Mouse (Mus musculus) embryonic facial prominence, embryonic 10.5 days (tissue): ENCODE measurements around the gene Olfr1417. TPM values are rescaled to one million over a fixed set of nuclear protein-coding genes. Genes with fewer than 3 reads are reported as not detected.

Experiments used
- DNase-seq: peaks from one replicate; pipeline ENCODE4 v3.0.0-alpha.2; 2017; ENCODE audit warnings: low spot score
- H3K27ac ChIP-seq: fragments of 300-500 bp; sonication (generic); replicated peaks from 2 replicates; pipeline ENCODE4 v1.5.1; 2016; ENCODE audit warnings: mild to moderate bottlenecking
- H3K27me3 ChIP-seq: fragments of 300-500 bp; sonication (generic); replicated peaks from 2 replicates; pipeline ENCODE4 v1.6.1; 2016; ENCODE audit warnings: low read depth, mild to moderate bottlenecking; ENCODE audit not compliant: poor library complexity, severe bottlenecking
- H3K36me3 ChIP-seq: fragments of 300-500 bp; sonication (generic); replicated peaks from 2 replicates; pipeline ENCODE4 v1.6.1; 2016; ENCODE audit warnings: mild to moderate bottlenecking, moderate library complexity
- H3K4me1 ChIP-seq: fragments of 300-500 bp; sonication (generic); 2 replicates; pipeline ENCODE4 v1.6.1; 2016
- H3K4me3 ChIP-seq: fragments of 300-500 bp; sonication (generic); 2 replicates; pipeline ENCODE4 v1.5.1; 2016; ENCODE audit warnings: mild to moderate bottlenecking, moderate library complexity
- H3K9me3 ChIP-seq: fragments of 300-500 bp; sonication (generic); 2 replicates; pipeline ENCODE4 v1.6.1; 2016; ENCODE audit warnings: mild to moderate bottlenecking
- WGBS: fragments of 180-500 bp; shearing (Covaris S2); methylation state at CpG from one replicate; pipeline ENCODE4 v1.1.7; 2016; 5-methylcytosine and 5-hydroxymethylcytosine counted together
- polyA plus RNA-seq: library from polyadenylated mRNA; unstranded; fragments of >200 nt; fragmentation: Nextera tagmentation; extraction: Ambion mirVana; gene quantifications from 2 replicates; pipeline ENCODE4 v1.2.1, GENCODE M21; 2016

Gene Olfr1417
- polyA plus RNA-seq, 1 experiment from 2014 or later, result not detected

- H3K4me1 ChIP-seq, result peaks cover 10% of the 10 kb centered on the region
- no peaks in the 10 kb centered on the region for H3K36me3 ChIP-seq
- WGBS, result 41% methylated on average over 6 of the region's 6 CpGs
- no peak overlapping the region for H3K4me3 ChIP-seq
- H3K9me3 ChIP-seq, result no peaks in the 10 kb centered on the region
- no peak for DNase-seq
- H3K27ac ChIP-seq, result no peak overlapping the region
- no peaks in the 10 kb centered on the region for H3K27me3 ChIP-seq
Observed at GRCm38 (mm10) chr19:11807822-11808221, 31.2 kb downstream of the Olfr1417 start.

- no peaks in the 10 kb centered on the region for H3K36me3 ChIP-seq
- 69% methylated on average over 2 of the region's 2 CpGs for WGBS
Observed at GRCm38 (mm10) chr19:11807251-11807650, 31.8 kb downstream of the Olfr1417 start.

GRCm38 (mm10) chr19:11804423-11804822 is 34.6 kb downstream of the Olfr1417 start:
- 71% methylated on average over 1 of the region's 1 CpGs for WGBS
- H3K4me3 ChIP-seq, result no peak overlapping the region
- DNase-seq, result no peak
- no peak overlapping the region for H3K27ac ChIP-seq
- H3K9me3 ChIP-seq, result 0 out of 2 replicates have a peak, but pooled peaks cover 4% of the 10 kb centered on the region
- no peaks in the 10 kb centered on the region for H3K27me3 ChIP-seq
- no peaks in the 10 kb centered on the region for H3K36me3 ChIP-seq
- H3K4me1 ChIP-seq, result no peaks in the 10 kb centered on the region

More at GRCm38 (mm10) chr19:11807251-11807650, 31.8 kb downstream of the Olfr1417 start:
- DNase-seq, result no peak
- no peak overlapping the region for H3K27ac ChIP-seq
- H3K4me3 ChIP-seq, result no peak overlapping the region
- H3K27me3 ChIP-seq, result no peaks in the 10 kb centered on the region
- H3K9me3 ChIP-seq, result no peaks in the 10 kb centered on the region
- peaks cover 8% of the 10 kb centered on the region for H3K4me1 ChIP-seq

GRCm38 (mm10) chr19:11800531-11801315 is 38.3 kb downstream of the Olfr1417 start:
- Histone ChIP-seq H3K4me3 (no peak overlapping the region), H3K27ac (no peak overlapping the region), H3K36me3 (no peaks in the 10 kb centered on the region), H3K4me1 (no peaks in the 10 kb centered on the region), H3K9me3 (0 out of 2 replicates have a peak, but pooled peaks cover 4% of the 10 kb centered on the region), H3K27me3 (no peaks in the 10 kb centered on the region)
- whole genome bisulfite sequencing, result 78% methylated on average over 8 of the region's 8 CpGs
- DNase-seq, result no peak

DNA sequence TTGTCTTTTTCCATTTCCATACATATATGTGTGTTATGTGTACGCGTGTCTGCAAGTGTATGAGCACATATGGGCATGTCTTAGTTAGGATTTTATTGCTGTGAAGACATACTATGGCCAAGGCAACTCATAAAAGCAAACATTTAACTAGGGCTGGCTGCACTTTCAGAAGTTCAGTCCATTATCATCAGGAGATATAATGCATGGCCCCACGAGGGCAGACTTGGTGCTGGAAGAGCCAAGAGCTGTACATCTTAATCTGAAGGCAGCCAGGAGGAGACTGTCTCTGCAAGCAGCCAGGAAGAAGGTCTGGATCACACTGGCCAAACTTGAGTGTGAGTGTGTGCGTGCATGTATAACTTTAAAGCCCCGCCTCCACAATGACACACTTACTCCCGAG is 44.6 kb downstream of the Olfr1417 start:
- 90% methylated on average over 6 of the region's 6 CpGs for WGBS
- H3K9me3 ChIP-seq, result no peaks in the 10 kb centered on the region
- no peak overlapping the region for H3K4me3 ChIP-seq
- no peaks in the 10 kb centered on the region for H3K4me1 ChIP-seq
- no peaks in the 10 kb centered on the region for H3K27me3 ChIP-seq
- H3K27ac ChIP-seq, result no peak overlapping the region
- H3K36me3 ChIP-seq, result no peaks in the 10 kb centered on the region
- no peak for DNase-seq

DNA sequence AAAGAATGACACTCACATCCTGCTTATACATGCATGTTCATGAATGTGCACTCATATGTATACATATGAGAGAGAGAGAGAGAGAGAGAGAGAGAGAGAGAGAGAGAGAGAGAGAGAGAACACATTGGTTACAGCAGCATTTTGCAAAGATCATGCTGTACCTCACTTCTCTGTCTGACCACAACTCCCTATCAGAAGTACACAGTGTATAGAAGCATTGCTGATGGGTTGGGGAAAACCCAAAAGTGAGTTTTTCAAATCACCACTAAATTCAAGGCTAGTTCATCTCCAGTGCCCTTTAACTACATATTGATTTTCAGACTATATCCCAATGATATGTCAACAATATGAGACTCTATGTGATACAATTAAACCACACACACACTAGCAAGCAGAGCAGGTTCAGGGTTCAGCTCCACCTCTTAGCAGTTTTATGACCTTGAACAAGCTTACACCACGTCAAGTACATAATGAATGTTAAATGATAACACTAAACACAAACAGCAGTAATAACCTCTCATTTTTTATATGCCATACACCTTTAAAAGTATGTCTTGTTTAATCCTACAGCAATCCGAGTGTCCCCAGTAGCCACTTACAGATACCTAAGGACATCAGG is 45.2 kb downstream of the Olfr1417 start:
- H3K27me3 ChIP-seq, result no peaks in the 10 kb centered on the region
- H3K4me1 ChIP-seq, result no peaks in the 10 kb centered on the region
- 89% methylated on average over 2 of the region's 2 CpGs for WGBS
- H3K36me3 ChIP-seq, result no peaks in the 10 kb centered on the region
- DNase-seq, result no peak
- H3K27ac ChIP-seq, result no peak overlapping the region
- H3K4me3 ChIP-seq, result no peak overlapping the region
- no peaks in the 10 kb centered on the region for H3K9me3 ChIP-seq

- H3K27ac ChIP-seq, result no peak overlapping the region
- no peak for DNase-seq
- 77% methylated on average over 5 of the region's 5 CpGs for WGBS
- no peaks in the 10 kb centered on the region for H3K36me3 ChIP-seq
- H3K27me3 ChIP-seq, result no peaks in the 10 kb centered on the region
- H3K4me3 ChIP-seq, result no peak overlapping the region
- H3K9me3 ChIP-seq, result no peaks in the 10 kb centered on the region
- H3K4me1 ChIP-seq, result no peaks in the 10 kb centered on the region
Observed at GRCm38 (mm10) chr19:11791825-11792224, 47.2 kb downstream of the Olfr1417 start.

DNA sequence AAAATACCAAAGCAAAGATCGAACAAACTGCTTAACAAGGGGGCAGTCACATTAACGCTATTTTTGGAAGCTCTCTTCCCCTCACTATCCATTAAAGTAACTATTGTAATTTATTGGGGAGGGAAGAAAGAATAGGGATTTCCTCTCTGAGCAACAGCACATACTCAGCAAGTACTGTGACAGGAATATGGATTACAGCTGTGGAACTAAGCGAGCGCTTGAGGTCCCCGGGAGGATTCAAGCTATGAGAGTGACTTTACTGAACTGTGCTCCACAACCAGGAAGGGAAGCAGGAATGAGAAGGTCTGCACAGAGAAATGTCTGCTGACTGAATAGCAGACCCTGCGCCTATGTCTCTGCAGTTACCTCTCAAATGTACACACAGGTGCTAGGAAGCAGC is 50.1 kb downstream of the Olfr1417 start:
- Histone ChIP-seq H3K4me1 (no peaks in the 10 kb centered on the region), H3K4me3 (no peak overlapping the region), H3K36me3 (no peaks in the 10 kb centered on the region), H3K27me3 (no peaks in the 10 kb centered on the region), H3K9me3 (no peaks in the 10 kb centered on the region), H3K27ac (no peak overlapping the region)
- DNase-seq, result no peak
- WGBS, result 91% methylated on average over 6 of the region's 6 CpGs

DNA sequence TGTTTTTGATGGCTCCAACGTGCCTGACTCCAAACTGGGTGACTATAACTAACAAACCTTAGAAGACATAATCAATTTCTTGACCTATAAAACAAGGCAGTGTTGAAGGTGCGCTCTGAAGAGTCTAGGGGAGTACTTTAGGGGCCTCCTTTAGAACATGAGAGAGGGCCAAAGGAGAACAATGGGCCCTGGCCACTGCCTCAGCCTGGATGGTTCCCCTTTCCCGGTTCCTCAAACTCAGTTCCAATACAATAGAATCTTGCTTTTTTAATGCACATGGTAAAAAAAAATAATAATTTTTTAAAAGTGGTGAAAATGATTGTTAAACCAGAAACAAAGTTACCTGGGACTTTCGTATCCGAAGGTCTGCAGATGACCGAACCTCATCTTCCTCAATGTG is 51.2 kb downstream of the Olfr1417 start:
- Histone ChIP-seq H3K27me3 (no peaks in the 10 kb centered on the region), H3K4me3 (no peak overlapping the region), H3K27ac (no peak overlapping the region), H3K9me3 (no peaks in the 10 kb centered on the region), H3K4me1 (no peaks in the 10 kb centered on the region), H3K36me3 (no peaks in the 10 kb centered on the region)
- 92% methylated on average over 6 of the region's 6 CpGs for WGBS
- no peak for DNase-seq

GRCm38 (mm10) chr19:11785409-11786154 is 53.4 kb downstream of the Olfr1417 start:
- 91% methylated on average over 14 of the region's 14 CpGs for WGBS
- Histone ChIP-seq H3K4me3 (no peak overlapping the region), H3K9me3 (no peaks in the 10 kb centered on the region), H3K36me3 (no peaks in the 10 kb centered on the region), H3K27me3 (no peaks in the 10 kb centered on the region), H3K27ac (no peak overlapping the region), H3K4me1 (no peaks in the 10 kb centered on the region)
- DNase-seq, result no peak

- no peaks in the 10 kb centered on the region for H3K9me3 ChIP-seq
- H3K27me3 ChIP-seq, result no peaks in the 10 kb centered on the region
- no peak overlapping the region for H3K27ac ChIP-seq
- H3K4me1 ChIP-seq, result no peaks in the 10 kb centered on the region
- WGBS, result 61% methylated on average over 7 of the region's 7 CpGs
- no peak overlapping the region for H3K4me3 ChIP-seq
- H3K36me3 ChIP-seq, result peaks cover 45% of the 10 kb centered on the region
- peak; percentile 56 for DNase-seq
Observed at GRCm38 (mm10) chr19:11777191-11777865, 61.7 kb downstream of the Olfr1417 start.
